Mouse (Mus musculus): ENCODE results near the gene Susd1.

DNA sequence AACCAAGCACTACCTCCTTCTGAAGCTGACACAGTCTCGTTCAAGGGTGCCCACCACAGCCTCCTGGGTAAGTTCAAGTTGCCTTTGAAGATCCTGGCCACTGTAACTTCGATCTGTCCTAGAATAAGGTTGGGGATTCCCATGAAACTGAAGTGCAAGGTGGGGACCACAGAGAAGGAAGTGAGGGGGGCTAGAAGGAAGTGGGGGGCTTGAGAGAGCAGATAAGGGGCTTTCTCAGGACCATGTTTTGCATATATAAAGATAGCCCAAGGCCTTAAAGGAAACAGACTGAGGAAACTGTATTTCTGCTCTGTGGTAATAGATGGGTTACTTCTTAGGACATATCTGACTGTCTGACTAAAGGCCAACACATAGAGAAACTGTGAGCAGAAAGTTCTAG, 151.3 kb downstream of the Susd1 start:
- TF ChIP-seq POLR2A (IDR thresholded peaks at IDR 0.05; ENCODE audit: low read depth, low read length) (no peak), CTCF (IDR thresholded peaks at IDR 0.05; ENCODE audit: extremely low read depth, insufficient read length, insufficient replicate concordance, low read depth, low read length) (no peak)

Data from small intestine, adult 2 months (tissue).